Mouse (Mus musculus) limb, embryonic 13.5 days (tissue): Measurements from ENCODE around the gene Thyn1. TPM values are rescaled to one million over a fixed set of nuclear protein-coding genes. Genes with fewer than 3 reads are reported as not detected.

Experiments used
- ATAC-seq: fragments of 200-750 bp; cut with Nextera tagmentation; 2 replicates; pipeline ENCODE4 v1.8.0; 2017; ENCODE audit warnings: low read depth, moderate number of reproducible peaks, moderate TSS enrichment; ENCODE audit not compliant: low FRiP score
- H3K27ac ChIP-seq: fragments of 300-500 bp; sonication (generic); 2 replicates; pipeline ENCODE4 v1.5.1; 2015; ENCODE audit warnings: inconsistent platforms, mild to moderate bottlenecking, moderate library complexity
- H3K27me3 ChIP-seq: fragments of 300-500 bp; sonication (generic); 2 replicates; pipeline ENCODE4 v1.6.1; 2015; ENCODE audit warnings: mild to moderate bottlenecking, inconsistent platforms
- H3K36me3 ChIP-seq: fragments of 300-500 bp; sonication (generic); 2 replicates; pipeline ENCODE4 v1.6.1; 2015; ENCODE audit warnings: inconsistent platforms, mild to moderate bottlenecking, moderate library complexity
- H3K4me1 ChIP-seq: fragments of 300-500 bp; sonication (generic); 2 replicates; pipeline ENCODE4 v1.6.1; 2015; ENCODE audit warnings: inconsistent platforms
- H3K4me2 ChIP-seq: fragments of 300-500 bp; sonication (generic); replicated peaks from 2 replicates; pipeline ENCODE4 v1.6.1; 2015; ENCODE audit warnings: inconsistent platforms, mild to moderate bottlenecking, moderate library complexity
- H3K4me3 ChIP-seq: fragments of 300-500 bp; sonication (generic); 2 replicates; pipeline ENCODE4 v1.5.1; 2015; ENCODE audit warnings: moderate library complexity, mild to moderate bottlenecking, inconsistent platforms
- H3K9ac ChIP-seq: fragments of 300-500 bp; sonication (generic); 2 replicates; pipeline ENCODE4 v1.6.1; 2015; ENCODE audit warnings: mild to moderate bottlenecking, inconsistent platforms
- H3K9me3 ChIP-seq: fragments of 300-500 bp; sonication (generic); 2 replicates; pipeline ENCODE4 v1.6.1; 2016; ENCODE audit warnings: inconsistent platforms
- WGBS: fragments of 180-500 bp; shearing (Covaris S2); methylation state at CpG from one replicate; pipeline ENCODE4 v1.1.7; 2015; 5-methylcytosine and 5-hydroxymethylcytosine counted together
- polyA plus RNA-seq: library from polyadenylated mRNA; unstranded; fragments of >200 nt; fragmentation: Nextera tagmentation; extraction: Ambion mirVana; gene quantifications from 2 replicates; pipeline ENCODE4 v1.2.1, GENCODE M21; 2015

Gene Thyn1
- polyA plus RNA-seq, 1 experiment from 2014 or later, result 148 TPM

DNA sequence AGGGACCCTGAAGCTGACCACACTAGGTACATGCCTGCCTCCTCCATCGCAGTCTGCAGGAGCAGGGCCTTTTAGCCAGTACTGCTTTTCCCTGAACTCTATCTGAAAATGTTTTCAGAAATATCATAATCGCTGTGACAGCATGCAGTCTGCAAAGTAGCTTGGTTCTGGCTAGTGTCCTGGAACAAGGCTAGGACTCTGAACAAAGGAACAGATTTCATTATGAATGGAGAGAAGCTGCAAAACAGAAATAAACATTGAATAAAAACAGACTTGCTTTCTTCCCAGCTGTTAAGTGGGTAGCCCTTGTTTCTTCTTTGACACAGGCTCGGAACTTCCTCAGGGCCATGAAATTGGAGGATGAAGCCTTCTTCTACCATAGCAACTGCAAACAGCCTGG, 5.7 kb downstream of the Thyn1 start:
- Histone ChIP-seq H3K27me3 (no peaks in the 10 kb centered on the region), H3K4me3 (no peak overlapping the region), H3K4me2 (no peak overlapping the region), H3K9ac (no peak overlapping the region), H3K9me3 (no peaks in the 10 kb centered on the region), H3K4me1 (peaks cover 13% of the 10 kb centered on the region), H3K36me3 (peaks cover 76% of the 10 kb centered on the region), H3K27ac (no peak overlapping the region)
- ATAC-seq, result no peak
- WGBS, result 93% methylated on average over 3 of the region's 3 CpGs

GRCm38 (mm10) chr9:27005933-27006332, 6.4 kb downstream of the Thyn1 start:
- Histone ChIP-seq H3K4me2 (no peak overlapping the region), H3K4me3 (no peak overlapping the region), H3K27me3 (no peaks in the 10 kb centered on the region), H3K36me3 (peaks cover 83% of the 10 kb centered on the region), H3K4me1 (peaks cover 7% of the 10 kb centered on the region), H3K27ac (no peak overlapping the region), H3K9me3 (no peaks in the 10 kb centered on the region), H3K9ac (no peak overlapping the region)
- 100% methylated on average over 1 of the region's 1 CpGs for WGBS
- ATAC-seq, result no peak

- no peak overlapping the region for H3K4me2 ChIP-seq
- H3K36me3 ChIP-seq, result peaks cover 93% of the 10 kb centered on the region
- H3K9me3 ChIP-seq, result no peaks in the 10 kb centered on the region
- ATAC-seq, result no peak
- H3K27me3 ChIP-seq, result no peaks in the 10 kb centered on the region
- H3K27ac ChIP-seq, result no peak overlapping the region
- no peaks in the 10 kb centered on the region for H3K4me1 ChIP-seq
- H3K4me3 ChIP-seq, result no peak overlapping the region
- 93% methylated on average over 5 of the region's 5 CpGs for WGBS
- no peak overlapping the region for H3K9ac ChIP-seq
Observed at GRCm38 (mm10) chr9:27006866-27007265, 7.4 kb downstream of the Thyn1 start.

- no peak overlapping the region for H3K4me3 ChIP-seq
- no peaks in the 10 kb centered on the region for H3K27me3 ChIP-seq
- no peak overlapping the region for H3K4me2 ChIP-seq
- H3K4me1 ChIP-seq, result no peaks in the 10 kb centered on the region
- ATAC-seq, result no peak
- H3K36me3 ChIP-seq, result peaks cover 99% of the 10 kb centered on the region
- H3K9ac ChIP-seq, result no peak overlapping the region
- H3K27ac ChIP-seq, result no peak overlapping the region
- no peaks in the 10 kb centered on the region for H3K9me3 ChIP-seq
- 82% methylated on average over 5 of the region's 5 CpGs for WGBS
Observed at GRCm38 (mm10) chr9:27009231-27009630, 9.7 kb downstream of the Thyn1 start.

DNA sequence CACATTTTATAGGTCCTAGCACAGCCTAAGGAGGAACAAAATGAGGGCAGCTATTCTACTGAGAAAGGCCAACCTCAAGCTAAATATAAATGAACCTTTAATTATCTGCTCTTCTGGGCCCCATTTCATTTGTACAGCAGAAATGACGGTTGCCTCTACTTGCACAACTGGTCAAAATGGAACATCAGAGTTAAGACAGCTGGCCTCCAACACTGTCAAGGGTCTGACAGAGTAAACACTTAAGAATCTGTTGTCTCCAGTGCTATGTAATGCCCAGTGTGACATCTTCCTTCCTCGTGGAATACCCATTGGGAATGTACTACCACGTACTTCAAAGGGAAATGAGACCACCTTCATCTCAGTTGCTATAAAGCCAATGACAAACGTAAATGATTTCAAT, 12.1 kb downstream of the Thyn1 start:
- Histone ChIP-seq H3K4me1 (no peaks in the 10 kb centered on the region), H3K9ac (no peak overlapping the region), H3K4me2 (no peak overlapping the region), H3K9me3 (no peaks in the 10 kb centered on the region), H3K4me3 (no peak overlapping the region), H3K36me3 (peaks cover 98% of the 10 kb centered on the region), H3K27ac (no peak overlapping the region), H3K27me3 (no peaks in the 10 kb centered on the region)
- WGBS, result 88% methylated on average over 4 of the region's 4 CpGs
- no peak for ATAC-seq

GRCm38 (mm10) chr9:27018961-27019360, 19.5 kb downstream of the Thyn1 start:
- H3K9me3 ChIP-seq, result no peaks in the 10 kb centered on the region
- H3K4me3 ChIP-seq, result no peak overlapping the region
- no peak overlapping the region for H3K9ac ChIP-seq
- no peak overlapping the region for H3K4me2 ChIP-seq
- H3K4me1 ChIP-seq, result no peaks in the 10 kb centered on the region
- WGBS, result 95% methylated on average over 10 of the region's 10 CpGs
- peaks cover 80% of the 10 kb centered on the region for H3K36me3 ChIP-seq
- H3K27me3 ChIP-seq, result no peaks in the 10 kb centered on the region
- ATAC-seq, result no peak
- H3K27ac ChIP-seq, result no peak overlapping the region

DNA sequence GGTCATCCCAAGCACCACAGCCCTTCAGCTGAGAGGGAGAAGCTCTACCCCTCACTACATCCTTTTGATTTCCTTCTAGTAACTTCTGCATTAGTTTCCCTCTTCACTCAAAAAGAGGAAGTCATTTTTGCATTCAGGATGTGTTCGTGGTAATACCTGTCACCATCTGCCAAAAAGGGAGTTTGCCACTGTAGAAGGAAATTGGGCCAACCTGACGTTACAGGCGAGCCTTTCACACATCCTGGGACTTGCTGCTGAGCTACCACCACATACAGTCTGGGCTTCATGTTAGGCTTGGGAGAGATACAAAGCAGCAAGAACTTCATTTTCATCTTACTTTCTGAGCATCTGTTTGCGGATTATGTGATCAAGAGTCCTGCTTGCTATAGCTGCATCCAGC, 24.2 kb downstream of the Thyn1 start:
- Histone ChIP-seq H3K4me2 (no peak overlapping the region), H3K4me1 (peaks cover 26% of the 10 kb centered on the region), H3K4me3 (no peak overlapping the region), H3K9ac (no peak overlapping the region; the same call in 1 of the 2 replicates), H3K27ac (no peak overlapping the region), H3K9me3 (no peaks in the 10 kb centered on the region), H3K27me3 (no peaks in the 10 kb centered on the region), H3K36me3 (peaks cover 44% of the 10 kb centered on the region)
- WGBS, result 89% methylated on average over 4 of the region's 4 CpGs
- ATAC-seq, result no peak

DNA sequence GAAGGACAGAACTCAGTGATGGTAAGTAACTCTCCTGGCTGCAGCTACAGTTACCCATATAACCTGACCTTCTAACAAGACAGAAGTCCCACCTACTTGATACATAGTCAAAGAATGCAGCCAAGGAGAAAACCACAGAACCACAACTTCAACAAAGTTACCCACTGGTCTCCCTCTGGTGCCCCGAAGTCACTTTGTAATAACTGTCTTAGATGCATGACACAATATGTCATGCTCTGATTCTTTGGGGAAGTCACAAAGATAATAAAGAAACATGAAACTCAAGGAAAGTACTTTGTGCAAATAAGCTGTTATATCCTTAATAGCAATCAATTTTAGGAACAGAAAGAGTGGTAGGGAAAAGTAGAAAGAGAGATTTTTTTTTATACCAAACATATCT, 27.2 kb downstream of the Thyn1 start:
- Histone ChIP-seq H3K27ac (no peak overlapping the region), H3K4me1 (peaks cover 37% of the 10 kb centered on the region), H3K4me3 (no peak overlapping the region), H3K36me3 (peaks cover 26% of the 10 kb centered on the region), H3K9me3 (no peaks in the 10 kb centered on the region), H3K27me3 (no peaks in the 10 kb centered on the region), H3K4me2 (peak overlapping the region; percentile 19; the same call in 1 of the 2 replicates), H3K9ac (no peak overlapping the region)
- 92% methylated on average over 1 of the region's 1 CpGs for WGBS
- no peak for ATAC-seq

- Histone ChIP-seq H3K27me3 (no peaks in the 10 kb centered on the region), H3K4me3 (peak overlapping the region; percentile 96), H3K36me3 (peaks cover 10% of the 10 kb centered on the region), H3K4me2 (peak overlapping the region; percentile 96), H3K9me3 (no peaks in the 10 kb centered on the region), H3K27ac (peak overlapping the region; percentile 87), H3K4me1 (peaks cover 45% of the 10 kb centered on the region), H3K9ac (peak overlapping the region; percentile 97)
- WGBS, result under 1% methylated on average over 52 of the region's 52 CpGs
- ATAC-seq, result no peak; the same call in 1 of the 2 replicates
Observed at GRCm38 (mm10) chr9:27029022-27029827, 29.7 kb downstream of the Thyn1 start.

GRCm38 (mm10) chr9:27029828-27030762, 30.6 kb downstream of the Thyn1 start, which contains the start of the genes Vps26b and Ncapd3:
Gene Vps26b (minus strand): TSS chr9:27030065.
Gene Ncapd3 (plus strand): TSS chr9:27030175.
- WGBS, result under 1% methylated on average over 60 of the region's 80 CpGs
- peak; percentile 97 for ATAC-seq
- H3K4me3 ChIP-seq, result peak within 1 kb of the TSS; percentile 96

GRCm38 (mm10) chr9:27030763-27031100, 31.2 kb downstream of the Thyn1 start:
- peak overlapping the region; percentile 96 for H3K4me2 ChIP-seq
- H3K4me1 ChIP-seq, result peaks cover 45% of the 10 kb centered on the region
- no peaks in the 10 kb centered on the region for H3K27me3 ChIP-seq
- no peaks in the 10 kb centered on the region for H3K9me3 ChIP-seq
- H3K9ac ChIP-seq, result peak overlapping the region; percentile 75
- ATAC-seq, result peak; percentile 37
- no peak overlapping the region for H3K27ac ChIP-seq
- peaks cover 8% of the 10 kb centered on the region; the same call in 1 of the 2 replicates for H3K36me3 ChIP-seq
- under 1% methylated on average over 17 of the region's 17 CpGs for WGBS
- peak overlapping the region; percentile 96 for H3K4me3 ChIP-seq

More at GRCm38 (mm10) chr9:27029828-27030762, 30.6 kb downstream of the Thyn1 start, which contains the start of the genes Vps26b and Ncapd3:
- Histone ChIP-seq H3K36me3 (peaks cover 8% of the 10 kb centered on the region; the same call in 1 of the 2 replicates), H3K4me1 (peaks cover 45% of the 10 kb centered on the region), H3K27me3 (no peaks in the 10 kb centered on the region), H3K9me3 (no peaks in the 10 kb centered on the region), H3K27ac (peak within 1 kb of the TSS; percentile 87), H3K9ac (peak within 1 kb of the TSS; percentile 97), H3K4me2 (peak within 1 kb of the TSS; percentile 96)

DNA sequence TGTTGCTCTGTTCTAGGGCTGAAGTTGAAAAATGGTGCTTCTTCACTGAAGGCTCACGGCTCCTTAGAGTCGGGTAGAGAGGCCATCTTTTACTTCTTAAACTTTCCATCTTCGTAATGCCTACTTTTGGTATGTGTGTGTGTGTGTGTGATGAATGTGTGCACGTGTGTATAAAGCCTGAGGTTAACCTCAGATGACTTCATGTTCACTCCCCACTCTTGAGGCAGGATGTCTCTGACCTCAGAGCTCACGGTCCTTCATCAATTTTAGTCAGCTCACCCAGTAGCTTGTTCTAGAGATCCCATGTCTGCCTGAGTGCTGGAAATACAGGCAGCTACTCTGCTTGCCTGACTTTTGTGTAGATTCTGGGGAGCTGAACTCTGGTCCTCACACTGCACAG, 44.4 kb downstream of the Thyn1 start:
- H3K27ac ChIP-seq, result no peak overlapping the region
- H3K9me3 ChIP-seq, result no peaks in the 10 kb centered on the region
- H3K4me3 ChIP-seq, result no peak overlapping the region
- whole genome bisulfite sequencing, result 89% methylated on average over 5 of the region's 5 CpGs
- H3K4me1 ChIP-seq, result no peaks in the 10 kb centered on the region
- H3K36me3 ChIP-seq, result peaks cover 94% of the 10 kb centered on the region
- H3K4me2 ChIP-seq, result no peak overlapping the region
- no peak for ATAC-seq
- H3K27me3 ChIP-seq, result no peaks in the 10 kb centered on the region
- no peak overlapping the region for H3K9ac ChIP-seq
